Mouse (Mus musculus) lung, postnatal 4 days (tissue): ENCODE results near the gene Cyp8b1.

Experiments used
- DNase-seq, 2 experiments: peaks; one replicate each; pipeline ENCODE4 v3.0.0; 2021

Cyp8b1 gene

GRCm38 (mm10) chr9:121916102-121916501 is at the start of gene Cyp8b1:
Cyp8b1 (minus strand) TSS chr9:121916305.
- DNase-seq: no peak

- no peak for DNase-seq
These were observed 48.8 kb upstream of the Cyp8b1 start for GRCm38 (mm10) chr9:121964941-121965340.

GRCm38 (mm10) chr9:121959966-121960635 is 44.0 kb upstream of the Cyp8b1 start:
- peak in 1 of 2 experiments; percentile 21 for DNase-seq

- DNase-seq: peak in 1 of 2 experiments; percentile 33
These were observed 36.5 kb upstream of the Cyp8b1 start for GRCm38 (mm10) chr9:121952596-121952995.

- no peak for DNase-seq
These were observed 35.0 kb upstream of the Cyp8b1 start for GRCm38 (mm10) chr9:121951114-121951423.

- peak; percentile 86 to 87 for DNase-seq
These were observed 34.5 kb upstream of the Cyp8b1 start, which contains the start of gene Fam198a for GRCm38 (mm10) chr9:121950418-121951113. Fam198a (plus strand) TSS chr9:121950988.

GRCm38 (mm10) chr9:121948431-121948830 is 32.3 kb upstream of the Cyp8b1 start:
- DNase-seq: no peak

- DNase-seq: peak; percentile 54 to 71
These were observed 31.7 kb upstream of the Cyp8b1 start for GRCm38 (mm10) chr9:121947784-121948183.

GRCm38 (mm10) chr9:121943628-121944027 is 27.5 kb upstream of the Cyp8b1 start:
- no peak for DNase-seq

GRCm38 (mm10) chr9:121943005-121943404 is 26.9 kb upstream of the Cyp8b1 start:
- no peak for DNase-seq

- DNase-seq: no peak
These were observed 21.8 kb upstream of the Cyp8b1 start for GRCm38 (mm10) chr9:121937944-121938355.

- DNase-seq: no peak
These were observed 21.4 kb upstream of the Cyp8b1 start for GRCm38 (mm10) chr9:121937451-121937864.

GRCm38 (mm10) chr9:121936952-121937351 is 20.8 kb upstream of the Cyp8b1 start:
- DNase-seq: no peak

- DNase-seq: no peak
These were observed 18.8 kb upstream of the Cyp8b1 start for GRCm38 (mm10) chr9:121934856-121935255.

- DNase-seq: peak in 1 of 2 experiments; percentile 59
These were observed 12.4 kb upstream of the Cyp8b1 start for GRCm38 (mm10) chr9:121928498-121928897.

- no peak for DNase-seq
These were observed 11.6 kb upstream of the Cyp8b1 start for GRCm38 (mm10) chr9:121927721-121928120.

GRCm38 (mm10) chr9:121926634-121927405 is 10.7 kb upstream of the Cyp8b1 start:
- DNase-seq: no peak

GRCm38 (mm10) chr9:121925959-121926358 is 9.9 kb upstream of the Cyp8b1 start:
- DNase-seq: no peak

GRCm38 (mm10) chr9:121924901-121925560 is 8.9 kb upstream of the Cyp8b1 start:
- no peak for DNase-seq

GRCm38 (mm10) chr9:121923906-121924305 is 7.8 kb upstream of the Cyp8b1 start:
- no peak for DNase-seq

GRCm38 (mm10) chr9:121923443-121923842 is 7.3 kb upstream of the Cyp8b1 start:
- no peak for DNase-seq

GRCm38 (mm10) chr9:121919027-121919501 is 3.0 kb upstream of the Cyp8b1 start:
- DNase-seq: no peak

- DNase-seq: no peak
These were observed 1.0 kb downstream of the Cyp8b1 start for GRCm38 (mm10) chr9:121915056-121915455.
